Mouse (Mus musculus): Measurements from ENCODE around the gene Mapk8ip3. TPM values are rescaled to one million over a fixed set of nuclear protein-coding genes. Genes with fewer than 3 reads are reported as not detected.

Mapk8ip3 gene
- polyA plus RNA-seq, 1 experiment, result 58.1 TPM

DNA sequence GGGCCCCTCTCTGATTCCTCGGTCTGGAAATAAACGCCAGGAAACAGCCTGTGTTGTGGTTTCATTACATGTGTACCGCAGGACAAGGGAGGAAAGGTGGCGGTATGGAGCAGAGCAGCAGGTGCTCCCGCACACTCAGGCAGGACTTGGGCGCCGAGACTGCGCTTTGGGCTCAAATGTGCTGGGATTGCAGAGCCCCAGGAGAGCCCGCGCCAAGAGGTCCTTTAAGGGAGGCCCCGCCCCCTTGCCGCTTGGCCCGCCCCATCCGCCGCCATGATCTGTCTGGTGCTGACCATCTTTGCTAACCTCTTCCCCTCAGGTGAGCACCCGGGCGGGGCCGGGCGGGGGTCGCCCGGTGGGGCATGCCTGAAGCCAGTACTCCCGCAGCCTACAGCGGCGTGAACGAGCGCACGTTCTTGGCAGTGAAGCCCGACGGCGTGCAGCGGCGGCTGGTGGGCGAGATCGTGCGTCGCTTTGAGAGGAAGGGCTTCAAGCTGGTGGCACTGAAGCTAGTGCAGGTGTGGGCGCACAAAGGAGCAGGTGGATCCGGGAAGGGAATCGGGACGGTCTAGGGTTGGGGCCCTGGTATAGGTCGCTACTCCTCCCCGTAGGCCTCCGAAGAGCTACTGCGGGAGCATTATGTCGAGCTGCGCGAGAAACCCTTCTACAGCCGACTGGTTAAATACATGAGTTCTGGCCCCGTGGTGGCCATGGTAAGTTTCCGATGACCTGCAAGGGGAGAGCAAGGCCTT, 40.4 kb downstream of the Mapk8ip3 start, which contains the start of gene Nme3:
Gene Nme3 (plus strand): TSS at position 260 of the 752 bp plus-strand sequence.
- H3K4me3 ChIP-seq (ENCODE audit: insufficient read depth, low read depth, low read length), result peak within 1 kb of the TSS; percentile 87
- peaks cover 2% of the 10 kb centered on the region; the same call in 1 of the 2 replicates for H3K36me3 ChIP-seq (ENCODE audit: control insufficient read depth, insufficient read depth, low read length)
- 0 out of 2 replicates have a peak, but pooled peaks have one; percentile 21 for TF ChIP-seq CTCF (conservative IDR thresholded peaks at IDR 0.05; ENCODE audit: insufficient read depth, insufficient read length, low read depth, low read length)
- peak; percentile 27 for TF ChIP-seq POLR2A (IDR thresholded peaks at IDR 0.05; ENCODE audit: low read depth, low read length)
- H3K27ac ChIP-seq (ENCODE audit: insufficient read depth, low read depth, low read length), result peak within 1 kb of the TSS; percentile 79
- H3K4me1 ChIP-seq (ENCODE audit: control insufficient read depth, insufficient read depth, low read length), result peaks cover 9% of the 10 kb centered on the region; the same call in 1 of the 2 replicates
- no peaks in the 10 kb centered on the region for H3K27me3 ChIP-seq (replicated peaks; ENCODE audit: control insufficient read depth, insufficient read depth, low read length)
- 1% methylated on average over 47 of the region's 50 CpGs for WGBS
- peak; percentile 91 for DNase-seq

DNA sequence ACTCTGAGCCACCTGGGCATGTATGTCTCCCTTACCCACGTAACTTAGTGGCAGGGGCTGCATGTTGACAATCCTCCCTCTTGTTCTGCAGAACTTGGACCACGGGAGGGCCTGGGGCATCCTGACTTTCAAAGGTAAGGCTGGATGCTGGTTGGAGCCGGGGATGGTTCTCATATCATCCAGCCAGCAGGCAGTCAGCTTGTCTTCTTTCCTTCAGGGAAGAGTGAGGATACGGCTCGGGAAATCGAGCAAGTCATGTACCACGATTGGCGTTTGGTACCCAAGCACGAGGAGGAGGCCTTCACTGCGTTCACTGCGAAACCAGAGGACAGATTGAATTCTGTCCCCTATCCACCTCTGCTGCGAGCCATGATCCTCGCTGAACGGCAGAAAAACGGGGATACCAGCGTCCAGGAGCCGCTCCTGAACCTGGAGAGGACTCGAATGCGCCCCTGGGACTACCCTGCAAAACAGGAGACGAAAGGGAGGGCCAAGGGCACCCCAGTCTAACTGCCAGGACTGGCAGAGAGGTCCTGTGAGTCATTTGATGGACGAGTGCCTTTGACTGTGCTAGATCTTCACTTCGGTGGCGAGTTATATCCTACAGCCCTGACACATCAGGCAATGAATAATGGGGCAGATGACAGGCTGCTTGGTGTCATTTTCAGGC, 41.1 kb downstream of the Mapk8ip3 start:
- Histone ChIP-seq H3K36me3 (ENCODE audit: control insufficient read depth, insufficient read depth, low read length) (no peaks in the 10 kb centered on the region; the same call in none of the 2 replicates), H3K4me3 (ENCODE audit: insufficient read depth, low read depth, low read length) (peak overlapping the region; percentile 87), H3K27me3 (replicated peaks; ENCODE audit: control insufficient read depth, insufficient read depth, low read length) (no peaks in the 10 kb centered on the region), H3K27ac (ENCODE audit: insufficient read depth, low read depth, low read length) (peak overlapping the region; percentile 79), H3K4me1 (ENCODE audit: control insufficient read depth, insufficient read depth, low read length) (peaks cover 9% of the 10 kb centered on the region; the same call in 1 of the 2 replicates)
- WGBS, result 2% methylated on average over 23 of the region's 23 CpGs
- TF ChIP-seq CTCF (conservative IDR thresholded peaks at IDR 0.05; ENCODE audit: insufficient read depth, insufficient read length, low read depth, low read length) (no peak), POLR2A (IDR thresholded peaks at IDR 0.05; ENCODE audit: low read depth, low read length) (no peak)
- DNase-seq, result no peak

DNA sequence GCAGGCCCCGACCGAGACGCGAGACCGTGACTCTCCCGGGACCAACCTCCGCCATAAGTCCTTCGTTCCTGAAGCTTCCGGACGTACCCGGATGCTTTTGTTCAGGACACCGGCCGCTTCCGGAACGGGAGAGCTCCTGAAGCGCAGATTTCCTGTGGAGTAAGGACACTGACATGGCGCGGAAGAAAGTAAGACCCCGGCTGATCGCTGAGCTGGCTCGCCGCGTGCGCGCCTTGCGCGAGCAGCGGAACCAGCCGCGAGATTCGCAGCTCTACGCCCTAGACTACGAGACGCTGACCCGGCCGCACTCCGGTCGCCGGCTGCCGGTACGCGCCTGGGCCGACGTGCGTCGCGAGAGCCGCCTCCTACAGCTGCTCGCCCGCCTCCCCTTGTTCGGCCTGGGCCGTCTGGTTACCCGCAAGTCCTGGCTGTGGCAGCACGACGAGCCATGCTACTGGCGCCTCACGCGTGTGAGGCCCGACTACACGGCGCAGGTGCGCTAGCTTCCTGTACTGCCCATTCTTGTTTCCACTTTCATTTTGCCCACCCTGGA, 41.7 kb downstream of the Mapk8ip3 start, which contains the start of the genes Eme2 and Mrps34:
Gene Eme2 (minus strand): TSS at position 93 of the 553 bp plus-strand sequence.
Gene Mrps34 (plus strand): TSS at position 122 of the 553 bp plus-strand sequence.
- WGBS, result under 1% methylated on average over 62 of the region's 62 CpGs
- DNase-seq, result peak; percentile 92
- Histone ChIP-seq H3K4me1 (ENCODE audit: control insufficient read depth, insufficient read depth, low read length) (peaks cover 9% of the 10 kb centered on the region; the same call in 1 of the 2 replicates), H3K36me3 (ENCODE audit: control insufficient read depth, insufficient read depth, low read length) (no peaks in the 10 kb centered on the region; the same call in none of the 2 replicates), H3K27ac (ENCODE audit: insufficient read depth, low read depth, low read length) (peak within 1 kb of the TSS; percentile 79), H3K4me3 (ENCODE audit: insufficient read depth, low read depth, low read length) (peak within 1 kb of the TSS; percentile 87), H3K27me3 (replicated peaks; ENCODE audit: control insufficient read depth, insufficient read depth, low read length) (no peaks in the 10 kb centered on the region)
- no peak for TF ChIP-seq CTCF (conservative IDR thresholded peaks at IDR 0.05; ENCODE audit: insufficient read depth, insufficient read length, low read depth, low read length)
- TF ChIP-seq POLR2A (IDR thresholded peaks at IDR 0.05; ENCODE audit: low read depth, low read length), result peak; percentile 66

DNA sequence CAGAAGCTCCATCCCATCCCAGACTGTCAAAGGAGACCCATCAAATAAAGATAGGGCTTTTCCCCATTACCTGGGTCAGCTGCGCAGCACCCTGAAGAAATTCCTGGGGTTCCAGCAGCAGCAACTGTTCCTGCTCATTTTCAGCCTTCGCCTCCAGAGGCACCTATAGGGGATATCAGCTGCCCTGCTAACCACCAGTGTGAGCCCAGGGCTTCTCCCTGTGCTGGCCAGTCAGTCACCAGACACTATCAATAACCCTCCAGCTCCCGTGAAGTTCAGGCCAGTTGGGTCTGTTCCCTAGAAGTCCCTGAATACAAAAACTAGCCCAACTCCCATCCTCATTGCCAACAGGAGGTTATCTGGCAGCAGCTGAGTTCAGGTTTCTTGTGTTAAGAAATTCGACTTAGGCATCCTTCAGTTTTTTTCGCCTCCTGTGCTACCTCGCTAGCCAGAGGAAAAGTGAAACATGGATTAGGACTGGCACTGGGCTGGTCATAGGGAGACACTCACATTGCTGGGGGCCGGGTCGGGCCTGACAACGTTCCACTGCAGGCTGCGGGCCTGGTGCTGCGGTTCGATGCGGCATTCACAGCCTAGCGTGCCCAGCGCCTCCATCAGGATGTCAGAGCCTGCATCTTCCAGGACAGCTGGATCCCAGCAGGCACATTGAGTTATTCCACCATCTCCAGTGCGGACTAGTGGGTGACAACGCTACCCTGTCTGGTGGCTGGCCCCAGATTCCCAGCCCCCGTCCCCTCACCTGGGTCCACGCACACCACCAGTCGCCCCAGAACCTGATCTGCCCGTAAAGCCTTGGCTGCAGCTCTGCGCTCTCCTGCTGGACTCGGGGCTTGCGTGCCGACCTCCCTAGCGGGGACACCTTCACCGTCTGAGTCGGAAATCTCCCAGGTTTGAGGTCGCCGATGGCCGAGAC, 42.4 kb downstream of the Mapk8ip3 start:
- Histone ChIP-seq H3K27ac (ENCODE audit: insufficient read depth, low read depth, low read length) (peak overlapping the region; percentile 73), H3K4me3 (ENCODE audit: insufficient read depth, low read depth, low read length) (peak overlapping the region; percentile 87), H3K27me3 (replicated peaks; ENCODE audit: control insufficient read depth, insufficient read depth, low read length) (no peaks in the 10 kb centered on the region), H3K4me1 (ENCODE audit: control insufficient read depth, insufficient read depth, low read length) (peaks cover 9% of the 10 kb centered on the region; the same call in 1 of the 2 replicates), H3K36me3 (ENCODE audit: control insufficient read depth, insufficient read depth, low read length) (no peaks in the 10 kb centered on the region; the same call in none of the 2 replicates)
- no peak for DNase-seq
- TF ChIP-seq POLR2A (IDR thresholded peaks at IDR 0.05; ENCODE audit: low read depth, low read length), result no peak
- 8% methylated on average over 31 of the region's 31 CpGs for WGBS

DNA sequence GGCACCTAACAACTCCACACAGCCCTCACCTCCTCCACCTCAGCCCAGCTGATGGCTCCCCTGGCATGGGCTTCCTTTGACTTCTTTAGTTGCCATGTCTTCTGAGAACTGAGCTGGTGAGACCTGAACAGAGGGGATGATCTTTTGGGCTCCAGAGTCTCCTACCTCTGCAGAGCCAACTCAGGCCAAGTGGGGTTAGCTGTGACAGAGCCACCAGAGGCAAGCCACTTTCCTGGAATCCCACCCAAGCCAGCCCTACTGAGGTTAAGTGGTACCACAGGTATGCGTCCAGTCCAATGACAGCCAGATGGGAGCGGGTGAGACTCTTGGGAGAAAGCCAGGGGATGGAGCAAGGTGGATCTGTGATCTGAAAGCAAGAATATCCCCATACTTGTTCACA, 43.5 kb downstream of the Mapk8ip3 start:
- TF ChIP-seq POLR2A (IDR thresholded peaks at IDR 0.05; ENCODE audit: low read depth, low read length) (no peak), CTCF (conservative IDR thresholded peaks at IDR 0.05; ENCODE audit: insufficient read depth, insufficient read length, low read depth, low read length) (no peak)
- H3K4me1 ChIP-seq (ENCODE audit: control insufficient read depth, insufficient read depth, low read length), result peaks cover 12% of the 10 kb centered on the region; the same call in 1 of the 2 replicates
- WGBS, result 90% methylated on average over 2 of the region's 2 CpGs
- DNase-seq, result no peak
- H3K4me3 ChIP-seq (ENCODE audit: insufficient read depth, low read depth, low read length), result no peak overlapping the region
- no peaks in the 10 kb centered on the region; the same call in none of the 2 replicates for H3K36me3 ChIP-seq (ENCODE audit: control insufficient read depth, insufficient read depth, low read length)
- no peak overlapping the region for H3K27ac ChIP-seq (ENCODE audit: insufficient read depth, low read depth, low read length)
- no peaks in the 10 kb centered on the region for H3K27me3 ChIP-seq (replicated peaks; ENCODE audit: control insufficient read depth, insufficient read depth, low read length)

DNA sequence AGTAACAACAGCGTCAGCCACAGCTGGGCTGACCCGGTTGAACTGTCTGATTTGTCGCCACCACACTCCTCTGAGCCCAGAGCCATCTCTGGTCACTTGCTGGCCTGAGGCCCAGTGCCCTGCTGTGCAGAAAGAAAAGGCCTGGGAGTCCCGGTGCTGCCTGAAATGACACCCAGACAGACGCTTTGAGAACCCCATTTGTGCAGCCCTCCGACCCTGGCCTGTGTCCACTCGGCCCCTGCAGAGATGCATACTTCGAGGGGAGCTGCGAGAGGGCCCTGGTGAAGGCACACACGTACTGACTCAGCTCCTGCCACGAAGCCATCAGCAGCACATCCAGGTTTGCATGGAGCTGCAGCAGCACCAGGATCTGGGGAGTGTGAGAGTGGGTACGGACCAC, 44.0 kb downstream of the Mapk8ip3 start:
- TF ChIP-seq CTCF (conservative IDR thresholded peaks at IDR 0.05; ENCODE audit: insufficient read depth, insufficient read length, low read depth, low read length) (no peak), POLR2A (IDR thresholded peaks at IDR 0.05; ENCODE audit: low read depth, low read length) (no peak)
- Histone ChIP-seq H3K27ac (ENCODE audit: insufficient read depth, low read depth, low read length) (no peak overlapping the region), H3K27me3 (replicated peaks; ENCODE audit: control insufficient read depth, insufficient read depth, low read length) (no peaks in the 10 kb centered on the region), H3K4me3 (ENCODE audit: insufficient read depth, low read depth, low read length) (no peak overlapping the region), H3K4me1 (ENCODE audit: control insufficient read depth, insufficient read depth, low read length) (peaks cover 14% of the 10 kb centered on the region; the same call in 1 of the 2 replicates), H3K36me3 (ENCODE audit: control insufficient read depth, insufficient read depth, low read length) (no peaks in the 10 kb centered on the region; the same call in none of the 2 replicates)
- 85% methylated on average over 12 of the region's 12 CpGs for WGBS
- DNase-seq, result no peak
